Mouse (Mus musculus): ENCODE results near the gene Dhx35.

Gene Dhx35

GRCm38 (mm10) chr2:158893171-158893853, 98.7 kb downstream of the Dhx35 start:
- DNase-seq (ENCODE audit: low spot score in 2 of 2) = no peak

DNA sequence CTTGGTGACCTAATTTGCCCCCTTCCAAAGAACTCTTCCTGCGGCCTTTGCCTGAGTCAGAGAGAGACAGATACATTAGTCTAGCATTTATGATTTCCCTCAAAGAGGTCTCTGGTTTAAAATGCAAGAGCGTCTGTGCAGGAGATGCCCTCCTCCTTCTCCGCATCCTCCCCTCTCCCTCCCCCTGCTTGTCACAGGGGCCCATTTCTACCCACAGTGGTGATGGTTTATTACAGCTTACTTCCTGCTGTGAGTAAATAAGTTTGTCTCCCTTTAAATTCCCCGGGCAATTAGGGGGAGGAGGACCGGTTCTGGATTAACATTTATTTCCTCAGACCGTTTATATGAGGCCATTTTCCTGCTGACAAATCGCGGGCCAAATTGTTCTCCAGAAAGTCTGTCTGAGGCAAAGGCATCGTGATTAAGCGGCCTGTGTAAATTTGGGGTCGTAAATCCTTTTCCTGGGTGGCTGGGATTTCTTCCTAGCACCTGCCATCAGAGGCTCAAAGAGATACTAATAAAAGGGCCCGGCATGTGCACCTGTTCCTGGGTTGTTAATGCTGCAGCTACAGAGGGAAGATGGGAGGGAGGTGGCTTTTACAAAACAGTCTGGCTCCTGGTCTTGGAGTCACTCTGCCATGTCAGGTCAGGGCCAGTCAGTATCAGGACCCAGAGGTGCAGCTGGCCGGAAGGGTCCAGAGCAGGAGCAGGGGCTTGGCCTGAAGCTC, 104.0 kb downstream of the Dhx35 start:
- DNase-seq (ENCODE audit: low spot score in 2 of 2) = no peak

Measured in left cerebral cortex, adult 9 months (tissue).